Mouse (Mus musculus) lung, embryonic 14.5 days (tissue): ENCODE data around the gene Tln2. TPM values are rescaled to one million over a fixed set of nuclear protein-coding genes. Genes with fewer than 3 reads are reported as not detected.

Experiments
- ATAC-seq: fragments of 200-750 bp; cut with Nextera tagmentation; 2 replicates; pipeline ENCODE4 v1.8.0; 2017; ENCODE audit warnings: mild to moderate bottlenecking, moderate TSS enrichment, moderate library complexity; ENCODE audit not compliant: insufficient read depth
- DNase-seq: peaks from one replicate; pipeline ENCODE4 v3.0.0-alpha.2; 2015
- H3K27ac ChIP-seq: fragments of 300-500 bp; sonication (generic); 2 replicates; pipeline ENCODE4 v1.5.1; 2014; ENCODE audit warnings: low read depth, mild to moderate bottlenecking, moderate library complexity
- H3K27me3 ChIP-seq: fragments of 300-500 bp; sonication (generic); 2 replicates; pipeline ENCODE4 v1.6.1; 2014; ENCODE audit warnings: low read length, control low read depth; ENCODE audit not compliant: insufficient read depth
- H3K36me3 ChIP-seq: fragments of 300-500 bp; sonication (generic); 2 replicates; pipeline ENCODE4 v1.6.1; 2014; ENCODE audit warnings: control low read depth; ENCODE audit not compliant: insufficient read depth
- H3K4me1 ChIP-seq: fragments of 300-500 bp; sonication (generic); 2 replicates; pipeline ENCODE4 v1.6.1; 2014; ENCODE audit warnings: antibody characterized with exemption, control low read depth; ENCODE audit not compliant: insufficient read depth
- H3K4me2 ChIP-seq: fragments of 300-500 bp; sonication (generic); 2 replicates; pipeline ENCODE4 v1.6.1; 2014; ENCODE audit warnings: mild to moderate bottlenecking
- H3K4me3 ChIP-seq: fragments of 300-500 bp; sonication (generic); 2 replicates; pipeline ENCODE4 v1.5.1; 2014; ENCODE audit warnings: low read depth, low read length
- H3K9ac ChIP-seq: fragments of 300-500 bp; sonication (generic); 2 replicates; pipeline ENCODE4 v1.6.1; 2014
- H3K9me3 ChIP-seq: fragments of 300-500 bp; sonication (generic); 2 replicates; pipeline ENCODE4 v1.6.1; 2016; ENCODE audit warnings: low read depth, low read length, control low read depth
- CTCF ChIP-seq: IDR thresholded peaks from 2 replicates; pipeline ENCODE4 v1.5.1; 2016; ENCODE audit warnings: antibody characterized with exemption, low read depth
- WGBS: fragments of 180-500 bp; shearing (Covaris S2); extraction: QIAGEN DNeasy Blood & Tissue Kit; methylation state at CpG from one replicate; pipeline ENCODE4 v1.1.7; 2014; 5-methylcytosine and 5-hydroxymethylcytosine counted together
- polyA plus RNA-seq: library from polyadenylated mRNA; unstranded; fragments of >200 nt; fragmentation: Nextera tagmentation; extraction: Ambion mirVana; gene quantifications from 2 replicates; pipeline ENCODE4 v1.2.1, GENCODE M21; 2014

Tln2 gene
- polyA plus RNA-seq, 1 experiment from 2014 or later, result 19.1 TPM

- peak; percentile 13 for DNase-seq
- ATAC-seq, result no peak
- Histone ChIP-seq H3K27ac (no peak overlapping the region), H3K36me3 (no peaks in the 10 kb centered on the region), H3K4me2 (no peak overlapping the region), H3K4me1 (no peaks in the 10 kb centered on the region; the same call in 1 of the 2 replicates), H3K9me3 (no peaks in the 10 kb centered on the region), H3K27me3 (no peaks in the 10 kb centered on the region), H3K4me3 (no peak overlapping the region), H3K9ac (no peak overlapping the region)
- 84% methylated on average over 6 of the region's 6 CpGs for WGBS
- TF ChIP-seq CTCF, result no peak
These were observed 159.9 kb downstream of the Tln2 start for GRCm38 (mm10) chr9:67399563-67399962.

DNA sequence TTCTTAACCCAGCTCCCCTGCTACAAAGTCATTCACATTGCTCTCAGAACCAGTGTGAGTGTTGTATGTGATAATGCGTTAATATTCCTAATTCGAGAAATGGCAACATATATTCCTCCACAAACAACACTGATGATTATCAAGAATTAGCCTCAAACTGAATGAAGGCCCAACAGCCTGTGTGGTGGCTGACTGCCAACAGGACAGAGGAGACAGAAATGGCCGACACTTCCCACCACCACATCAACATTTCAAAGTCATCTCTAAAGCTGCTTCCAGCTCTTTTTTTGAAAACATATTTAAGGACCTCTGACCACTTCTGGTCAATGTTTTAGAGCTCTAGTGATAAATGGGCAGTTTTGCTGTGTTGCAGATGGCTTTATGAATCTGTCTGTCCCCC, 161.7 kb downstream of the Tln2 start:
- DNase-seq, result peak; percentile 73
- Histone ChIP-seq H3K4me3 (no peak overlapping the region), H3K27me3 (no peaks in the 10 kb centered on the region), H3K9me3 (no peaks in the 10 kb centered on the region), H3K4me2 (no peak overlapping the region), H3K9ac (no peak overlapping the region), H3K36me3 (no peaks in the 10 kb centered on the region), H3K4me1 (no peaks in the 10 kb centered on the region; the same call in 1 of the 2 replicates), H3K27ac (no peak overlapping the region)
- WGBS, result 59% methylated on average over 3 of the region's 3 CpGs
- no peak for TF ChIP-seq CTCF
- no peak for ATAC-seq

DNA sequence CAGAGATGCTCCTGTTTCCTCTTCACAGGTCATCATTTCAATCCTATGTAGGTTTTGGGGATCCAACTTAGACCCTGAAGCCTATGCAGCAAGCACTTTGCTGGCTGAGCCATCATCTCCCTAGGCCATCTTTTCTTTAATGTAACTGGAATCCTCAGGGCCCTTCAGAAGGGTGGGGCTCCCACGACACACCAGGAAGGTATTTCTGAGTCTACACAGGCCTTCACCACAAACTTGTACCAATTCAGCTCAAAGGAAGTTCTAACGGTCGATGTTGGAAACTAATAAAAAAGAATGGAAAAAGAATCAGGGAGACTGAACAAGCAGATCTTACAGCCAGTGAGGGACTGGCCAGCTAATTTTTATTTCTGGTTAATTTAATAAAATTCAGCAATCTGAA, 163.1 kb downstream of the Tln2 start:
- no peaks in the 10 kb centered on the region; the same call in 1 of the 2 replicates for H3K4me1 ChIP-seq
- DNase-seq, result no peak
- WGBS, result 84% methylated on average over 3 of the region's 3 CpGs

DNA sequence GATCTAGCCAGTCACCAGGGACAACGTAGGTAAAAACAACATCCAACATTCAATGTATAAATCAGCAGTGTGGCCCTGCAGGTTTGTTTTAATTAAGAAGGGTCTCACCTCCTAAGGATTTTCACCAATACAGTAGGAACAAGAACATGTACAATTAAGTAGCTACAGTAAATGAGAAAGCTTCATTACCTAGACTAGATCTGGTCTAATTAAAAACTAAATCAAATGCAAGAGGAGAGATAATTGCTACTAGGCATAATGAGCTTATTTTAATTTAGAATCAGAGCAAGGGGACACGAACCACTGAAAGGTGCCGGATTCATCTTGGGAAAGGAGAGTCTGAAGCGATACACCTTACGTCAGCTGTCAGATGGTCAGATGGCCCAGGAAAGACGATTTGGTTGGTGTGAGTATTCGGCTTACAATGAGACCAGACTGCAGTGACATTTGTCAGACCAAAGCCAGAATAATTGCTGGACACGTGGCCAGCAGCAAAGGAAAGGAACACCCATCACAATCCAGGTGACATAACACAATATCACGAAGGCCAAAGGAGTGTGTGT, 175.4 kb downstream of the Tln2 start:
- Histone ChIP-seq H3K36me3 (no peaks in the 10 kb centered on the region), H3K4me3 (no peak overlapping the region), H3K4me2 (no peak overlapping the region), H3K4me1 (no peaks in the 10 kb centered on the region), H3K27me3 (no peaks in the 10 kb centered on the region), H3K9me3 (no peaks in the 10 kb centered on the region), H3K9ac (no peak overlapping the region), H3K27ac (no peak overlapping the region)
- DNase-seq (no peak), ATAC-seq (no peak)
- WGBS, result 83% methylated on average over 9 of the region's 9 CpGs
- TF ChIP-seq CTCF, result no peak

More for the DNA sequence above, 163.1 kb downstream of the Tln2 start:
- Histone ChIP-seq H3K27me3 (no peaks in the 10 kb centered on the region), H3K36me3 (no peaks in the 10 kb centered on the region), H3K27ac (no peak overlapping the region), H3K4me3 (no peak overlapping the region), H3K9ac (no peak overlapping the region), H3K4me2 (no peak overlapping the region), H3K9me3 (no peaks in the 10 kb centered on the region)
- ATAC-seq, result no peak
- no peak for TF ChIP-seq CTCF

- Histone ChIP-seq H3K27ac (no peak overlapping the region), H3K27me3 (no peaks in the 10 kb centered on the region), H3K9ac (no peak overlapping the region), H3K4me1 (no peaks in the 10 kb centered on the region), H3K4me3 (no peak overlapping the region), H3K9me3 (no peaks in the 10 kb centered on the region), H3K4me2 (no peak overlapping the region), H3K36me3 (no peaks in the 10 kb centered on the region)
- DNase-seq, result peak; percentile 6
- TF ChIP-seq CTCF, result no peak
- WGBS, result 28% methylated on average over 5 of the region's 5 CpGs
- ATAC-seq, result no peak
These were observed 179.4 kb downstream of the Tln2 start for GRCm38 (mm10) chr9:67380095-67380494.

DNA sequence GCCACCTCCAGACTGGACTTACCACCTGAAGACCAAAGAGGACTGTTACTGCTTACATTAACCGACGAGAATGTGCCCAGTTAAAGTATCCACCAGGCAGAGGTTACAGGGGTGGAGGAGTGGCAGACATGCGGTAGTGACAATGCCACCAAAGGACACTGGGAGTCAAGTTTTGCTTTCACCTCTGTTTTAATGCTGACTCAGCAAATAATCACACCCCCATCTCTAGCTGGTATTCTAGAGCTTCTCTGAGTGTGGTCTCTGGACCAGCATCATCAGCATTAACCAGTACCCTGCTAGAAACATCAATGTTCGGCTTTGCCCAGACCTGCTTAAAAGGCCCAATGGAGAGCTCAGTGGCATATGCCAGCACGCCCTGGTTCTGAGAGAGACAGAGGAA, 180.7 kb downstream of the Tln2 start:
- Histone ChIP-seq H3K27ac (no peak overlapping the region), H3K4me3 (no peak overlapping the region), H3K4me1 (no peaks in the 10 kb centered on the region), H3K9ac (no peak overlapping the region), H3K27me3 (no peaks in the 10 kb centered on the region), H3K4me2 (no peak overlapping the region), H3K9me3 (no peaks in the 10 kb centered on the region), H3K36me3 (no peaks in the 10 kb centered on the region)
- ATAC-seq (no peak), DNase-seq (no peak)
- TF ChIP-seq CTCF, result no peak
- WGBS, result 89% methylated on average over 5 of the region's 5 CpGs

- Histone ChIP-seq H3K4me2 (no peak overlapping the region), H3K4me1 (no peaks in the 10 kb centered on the region), H3K27me3 (no peaks in the 10 kb centered on the region), H3K27ac (no peak overlapping the region), H3K9me3 (no peaks in the 10 kb centered on the region), H3K4me3 (no peak overlapping the region), H3K9ac (no peak overlapping the region), H3K36me3 (0 out of 2 replicates have a peak, but pooled peaks cover 4% of the 10 kb centered on the region)
- TF ChIP-seq CTCF, result no peak
- no peak for DNase-seq
- WGBS, result 91% methylated on average over 3 of the region's 3 CpGs
- no peak for ATAC-seq
These were observed 191.4 kb downstream of the Tln2 start for GRCm38 (mm10) chr9:67368078-67368477.
